Mouse (Mus musculus) forebrain, embryonic 12.5 days (tissue): ENCODE results near the gene Hmgn1. TPM values are rescaled to one million over a fixed set of nuclear protein-coding genes. Genes with fewer than 3 reads are reported as not detected.
"Not testable (repeated sequence)": the region's sequence is repeated elsewhere in the genome, so short reads cannot be mapped to it uniquely, and the experiment has no call there.

Source experiments
- ATAC-seq: fragments of 200-750 bp; cut with Nextera tagmentation; 2 replicates; pipeline ENCODE4 v1.8.0; 2017; ENCODE audit warnings: moderate TSS enrichment; ENCODE audit not compliant: low FRiP score
- H3K27ac ChIP-seq: fragments of 300-500 bp; sonication (generic); 2 replicates; pipeline ENCODE4 v1.5.1; 2016; ENCODE audit warnings: mild to moderate bottlenecking
- H3K27me3 ChIP-seq: fragments of 300-500 bp; sonication (generic); 2 replicates; pipeline ENCODE4 v1.6.1; 2016; ENCODE audit warnings: mild to moderate bottlenecking
- H3K36me3 ChIP-seq: fragments of 300-500 bp; sonication (generic); replicated peaks from 2 replicates; pipeline ENCODE4 v1.6.1; 2016; ENCODE audit warnings: mild to moderate bottlenecking
- H3K4me1 ChIP-seq: fragments of 300-500 bp; sonication (generic); 2 replicates; pipeline ENCODE4 v1.6.1; 2016
- H3K4me2 ChIP-seq: fragments of 300-500 bp; sonication (generic); 2 replicates; pipeline ENCODE4 v1.6.1; 2016; ENCODE audit warnings: mild to moderate bottlenecking, moderate library complexity
- H3K4me3 ChIP-seq: fragments of 300-500 bp; sonication (generic); replicated peaks from 2 replicates; pipeline ENCODE4 v1.5.1; 2016; ENCODE audit warnings: mild to moderate bottlenecking
- H3K9ac ChIP-seq: fragments of 300-500 bp; sonication (generic); 2 replicates; pipeline ENCODE4 v1.6.1; 2016; ENCODE audit warnings: mild to moderate bottlenecking
- H3K9me3 ChIP-seq: fragments of 300-500 bp; sonication (generic); 2 replicates; pipeline ENCODE4 v1.6.1; 2016
- WGBS: fragments of 180-500 bp; shearing (Covaris S2); methylation state at CpG from one replicate; pipeline ENCODE4 v1.1.7; 2016; 5-methylcytosine and 5-hydroxymethylcytosine counted together
- polyA plus RNA-seq: library from polyadenylated mRNA; unstranded; fragments of >200 nt; fragmentation: Nextera tagmentation; extraction: Ambion mirVana; gene quantifications from 2 replicates; pipeline ENCODE4 v1.2.1, GENCODE M21; 2016

The Hmgn1 gene
- polyA plus RNA-seq, 1 experiment from 2014 or later: 799 TPM

DNA sequence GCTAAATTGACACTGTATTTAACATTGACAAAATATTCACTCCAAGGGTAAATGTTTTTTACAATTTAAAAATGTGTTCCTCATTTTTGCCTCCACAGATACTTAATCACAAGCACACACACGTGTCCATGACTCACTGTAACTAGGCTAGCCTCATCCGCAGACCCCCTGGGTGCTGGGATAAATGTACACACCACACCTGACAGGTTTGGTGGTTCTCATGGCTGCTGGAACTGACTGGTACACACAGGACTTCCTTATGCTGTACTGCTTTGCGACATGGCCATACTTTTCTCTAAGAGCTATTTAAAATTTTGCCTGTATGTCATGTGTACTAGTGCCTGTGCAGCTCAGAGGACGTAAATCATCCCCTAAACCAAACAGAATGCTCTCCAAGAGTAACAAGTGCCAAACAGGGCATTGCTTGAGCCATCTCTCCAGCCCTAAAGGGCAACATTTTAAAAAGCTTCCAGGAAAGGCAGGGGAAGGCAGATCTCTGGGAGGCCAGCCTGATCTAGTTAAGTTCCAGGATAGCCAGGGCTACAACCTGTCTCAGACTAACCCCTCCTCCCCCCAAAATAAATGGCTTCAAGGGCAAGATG is 7.4 kb downstream of the Hmgn1 start:
- Histone ChIP-seq H3K9ac (no peak overlapping the region), H3K27ac (no peak overlapping the region), H3K36me3 (peaks cover 48% of the 10 kb centered on the region), H3K4me1 (peaks cover 13% of the 10 kb centered on the region), H3K4me2 (no peak overlapping the region), H3K4me3 (no peak overlapping the region), H3K27me3 (no peaks in the 10 kb centered on the region), H3K9me3 (no peaks in the 10 kb centered on the region)
- no peak for ATAC-seq
- 76% methylated on average over 4 of the region's 4 CpGs for WGBS

GRCm38 (mm10) chr16:96114729-96115128 is 12.8 kb downstream of the Hmgn1 start:
- Histone ChIP-seq H3K27me3 (no peaks in the 10 kb centered on the region), H3K27ac (no peak overlapping the region), H3K36me3 (0 out of 2 replicates have a peak, but pooled peaks cover 3% of the 10 kb centered on the region), H3K9me3 (no peaks in the 10 kb centered on the region), H3K4me1 (no peaks in the 10 kb centered on the region), H3K9ac (no peak overlapping the region), H3K4me2 (no peak overlapping the region), H3K4me3 (no peak overlapping the region)
- no peak for ATAC-seq
- 51% methylated on average over 4 of the region's 4 CpGs for WGBS

- Histone ChIP-seq H3K9me3 (no peaks in the 10 kb centered on the region), H3K4me1 (no peaks in the 10 kb centered on the region), H3K36me3 (no peaks in the 10 kb centered on the region), H3K27me3 (no peaks in the 10 kb centered on the region), H3K27ac (no peak overlapping the region), H3K4me3 (no peak overlapping the region), H3K9ac (no peak overlapping the region), H3K4me2 (no peak overlapping the region)
- no peak for ATAC-seq
- 54% methylated on average over 2 of the region's 2 CpGs for WGBS
Observed at GRCm38 (mm10) chr16:96112769-96113168, 14.8 kb downstream of the Hmgn1 start.

DNA sequence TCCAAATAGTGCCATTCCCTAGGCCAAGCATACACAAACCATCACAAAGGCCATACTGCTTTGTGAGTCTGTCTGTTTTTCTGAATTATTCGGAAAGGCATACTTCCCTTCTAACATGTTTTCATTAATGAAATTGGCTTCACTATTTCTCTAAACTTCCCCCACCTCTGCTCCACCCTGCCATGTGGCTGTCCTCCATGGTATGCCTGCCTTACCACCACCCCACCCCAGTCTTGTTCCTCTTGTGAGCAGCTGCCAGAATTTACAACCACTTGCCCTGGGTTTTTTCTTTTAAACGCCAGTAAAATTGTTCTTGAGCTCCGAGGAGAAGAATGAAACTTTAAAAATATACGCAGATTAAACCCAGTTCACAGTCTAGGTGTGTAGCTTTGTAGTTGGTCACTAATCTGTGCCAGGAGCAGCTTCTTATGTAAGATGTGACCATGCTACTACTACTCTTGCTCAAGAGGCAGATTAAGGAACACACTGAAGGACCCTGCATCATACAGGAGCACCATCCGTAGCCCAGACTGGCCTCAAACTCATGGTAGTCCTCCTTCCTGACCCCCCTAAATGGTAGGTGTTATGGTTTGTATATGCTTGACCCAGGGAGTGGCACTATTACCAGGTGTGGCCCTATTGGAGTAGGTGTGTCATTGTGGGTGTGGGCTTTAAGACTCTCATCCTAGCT is 16.7 kb downstream of the Hmgn1 start:
- WGBS: 91% methylated on average over 5 of the region's 5 CpGs
- no peaks in the 10 kb centered on the region for H3K36me3 ChIP-seq
- no peak overlapping the region for H3K4me2 ChIP-seq

GRCm38 (mm10) chr16:96109673-96110072 is 17.9 kb downstream of the Hmgn1 start:
- Histone ChIP-seq H3K36me3 (no peaks in the 10 kb centered on the region), H3K4me1 (no peaks in the 10 kb centered on the region), H3K27me3 (no peaks in the 10 kb centered on the region), H3K27ac (no peak overlapping the region), H3K9ac (no peak overlapping the region), H3K4me3 (no peak overlapping the region), H3K9me3 (no peaks in the 10 kb centered on the region), H3K4me2 (no peak overlapping the region)
- 76% methylated on average over 4 of the region's 4 CpGs for WGBS
- no peak for ATAC-seq

More for the DNA sequence above, 16.7 kb downstream of the Hmgn1 start:
- H3K27me3 ChIP-seq: no peaks in the 10 kb centered on the region
- H3K9ac ChIP-seq: no peak overlapping the region
- no peaks in the 10 kb centered on the region for H3K4me1 ChIP-seq
- H3K27ac ChIP-seq: no peak overlapping the region
- ATAC-seq: no peak
- H3K9me3 ChIP-seq: no peaks in the 10 kb centered on the region
- no peak overlapping the region for H3K4me3 ChIP-seq

GRCm38 (mm10) chr16:96103036-96103435 is 24.5 kb downstream of the Hmgn1 start:
- Histone ChIP-seq H3K27ac (no peak overlapping the region), H3K4me2 (no peak overlapping the region), H3K36me3 (no peaks in the 10 kb centered on the region), H3K9ac (no peak overlapping the region), H3K9me3 (no peaks in the 10 kb centered on the region), H3K27me3 (no peaks in the 10 kb centered on the region), H3K4me1 (no peaks in the 10 kb centered on the region), H3K4me3 (no peak overlapping the region)
- no peak for ATAC-seq
- 44% methylated on average over 2 of the region's 2 CpGs for WGBS

DNA sequence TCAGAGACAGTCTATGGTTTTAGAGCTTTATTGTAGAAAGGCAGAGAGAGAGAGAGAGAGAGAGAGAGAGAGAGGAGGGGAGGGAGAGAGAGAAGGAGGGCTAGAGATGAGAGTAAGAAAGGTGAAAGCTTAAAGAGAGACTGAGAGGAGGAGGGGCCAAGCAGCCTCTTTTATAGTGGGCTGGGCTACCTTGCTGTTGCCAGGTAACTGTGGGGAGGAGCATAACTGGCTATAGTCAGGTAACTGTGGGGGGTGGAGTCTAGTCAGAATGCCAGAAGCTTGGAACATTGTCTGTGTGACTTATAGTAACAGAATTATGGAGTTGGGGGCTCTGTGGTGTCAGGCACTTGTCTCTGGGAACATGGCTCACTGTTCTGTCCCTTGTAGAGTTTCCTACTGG is 29.7 kb downstream of the Hmgn1 start:
- not testable (repeated sequence) for H3K27me3 ChIP-seq, H3K4me2 ChIP-seq, H3K4me3 ChIP-seq, H3K27ac ChIP-seq, H3K9me3 ChIP-seq, ATAC-seq, H3K4me1 ChIP-seq, H3K36me3 ChIP-seq, H3K9ac ChIP-seq

- no peaks in the 10 kb centered on the region for H3K27me3 ChIP-seq
- no peak overlapping the region for H3K4me2 ChIP-seq
- H3K36me3 ChIP-seq: no peaks in the 10 kb centered on the region
- ATAC-seq: no peak
- no peaks in the 10 kb centered on the region for H3K4me1 ChIP-seq
- H3K4me3 ChIP-seq: no peak overlapping the region
- H3K27ac ChIP-seq: no peak overlapping the region
- 84% methylated on average over 5 of the region's 5 CpGs for WGBS
- no peaks in the 10 kb centered on the region for H3K9me3 ChIP-seq
- no peak overlapping the region for H3K9ac ChIP-seq
Observed at GRCm38 (mm10) chr16:96095966-96096365, 31.6 kb downstream of the Hmgn1 start.

- WGBS: 64% methylated on average over 9 of the region's 9 CpGs
- Histone ChIP-seq H3K4me3 (no peak overlapping the region), H3K9me3 (no peaks in the 10 kb centered on the region), H3K36me3 (no peaks in the 10 kb centered on the region), H3K9ac (no peak overlapping the region), H3K27me3 (no peaks in the 10 kb centered on the region), H3K4me1 (no peaks in the 10 kb centered on the region), H3K4me2 (no peak overlapping the region), H3K27ac (no peak overlapping the region)
- no peak for ATAC-seq
Observed at GRCm38 (mm10) chr16:96091515-96092504, 35.7 kb downstream of the Hmgn1 start.

DNA sequence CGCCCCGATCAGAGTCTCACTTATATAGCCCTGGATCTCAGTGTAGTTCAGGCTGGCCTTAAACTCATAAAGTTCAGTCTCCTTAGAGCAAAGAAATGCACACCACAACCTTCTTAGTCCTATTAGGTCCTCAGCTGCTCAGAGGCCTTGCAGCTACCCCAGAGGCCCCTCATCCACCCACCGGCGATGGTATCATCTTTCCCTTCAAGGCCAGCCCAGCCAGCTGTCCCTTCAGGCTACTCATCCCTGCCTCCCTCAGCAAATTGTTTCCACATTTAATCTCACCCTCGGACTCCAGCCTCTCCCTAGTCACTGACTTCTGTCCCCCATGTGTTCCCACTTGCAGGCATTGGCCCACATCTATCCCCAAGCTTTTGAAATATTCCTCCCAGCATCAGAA is 39.4 kb downstream of the Hmgn1 start:
- no peaks in the 10 kb centered on the region for H3K36me3 ChIP-seq
- H3K27ac ChIP-seq: no peak overlapping the region
- H3K9ac ChIP-seq: no peak overlapping the region
- ATAC-seq: no peak
- no peak overlapping the region for H3K4me2 ChIP-seq
- H3K9me3 ChIP-seq: no peaks in the 10 kb centered on the region
- 89% methylated on average over 5 of the region's 5 CpGs for WGBS
- no peak overlapping the region for H3K4me3 ChIP-seq
- H3K4me1 ChIP-seq: peaks cover 4% of the 10 kb centered on the region
- no peaks in the 10 kb centered on the region for H3K27me3 ChIP-seq

- no peak overlapping the region for H3K9ac ChIP-seq
- no peaks in the 10 kb centered on the region for H3K36me3 ChIP-seq
- WGBS: 77% methylated on average over 4 of the region's 4 CpGs
- H3K4me2 ChIP-seq: no peak overlapping the region
- no peak overlapping the region for H3K4me3 ChIP-seq
- no peak for ATAC-seq
- H3K27ac ChIP-seq: no peak overlapping the region
- no peaks in the 10 kb centered on the region for H3K9me3 ChIP-seq
- H3K27me3 ChIP-seq: no peaks in the 10 kb centered on the region
- peaks cover 7% of the 10 kb centered on the region for H3K4me1 ChIP-seq
Observed at GRCm38 (mm10) chr16:96087436-96087835, 40.1 kb downstream of the Hmgn1 start.

GRCm38 (mm10) chr16:96087001-96087400 is 40.5 kb downstream of the Hmgn1 start:
- WGBS: 80% methylated on average over 12 of the region's 12 CpGs
- Histone ChIP-seq H3K27me3 (no peaks in the 10 kb centered on the region), H3K36me3 (no peaks in the 10 kb centered on the region), H3K4me3 (no peak overlapping the region), H3K9me3 (no peaks in the 10 kb centered on the region), H3K4me2 (no peak overlapping the region), H3K27ac (no peak overlapping the region), H3K9ac (no peak overlapping the region), H3K4me1 (peaks cover 7% of the 10 kb centered on the region)
- ATAC-seq: no peak
